Mouse (Mus musculus) right cerebral cortex, postnatal 36 days (tissue): Measurements from ENCODE around the gene Grrp1.
"Not testable (repeated sequence)": the region's sequence is repeated elsewhere in the genome, so short reads cannot be mapped to it uniquely, and the experiment has no call there.

Experiments
- DNase-seq, 2 experiments: peaks; one replicate each; pipeline ENCODE4 v3.0.0; 2022; ENCODE audit warnings: low spot score in 2 of 2, mixed read lengths in 1 of 2

Grrp1 gene

DNA sequence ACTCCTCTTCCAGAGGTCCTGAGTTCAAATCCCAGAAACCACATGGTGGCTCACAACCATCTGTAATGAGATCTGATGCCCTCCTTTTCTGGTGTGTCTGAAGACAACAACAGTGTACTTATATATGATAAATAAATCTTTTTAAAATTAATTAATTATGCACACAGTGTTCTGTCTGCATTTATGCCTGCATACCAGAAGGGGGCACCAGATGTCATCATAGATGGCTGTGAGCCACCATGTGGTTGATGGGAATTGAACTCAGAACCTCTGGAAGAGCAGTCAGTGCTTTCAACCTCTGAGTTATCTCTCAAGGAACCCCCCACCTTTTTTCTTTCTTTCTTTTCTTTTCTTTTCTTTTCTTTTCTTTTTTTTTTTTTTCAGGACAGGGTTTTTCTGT is 15.7 kb upstream of the Grrp1 start:
- DNase-seq: not testable (repeated sequence)

GRCm38 (mm10) chr4:134268102-134268655 is 14.3 kb upstream of the Grrp1 start:
- DNase-seq: no peak

GRCm38 (mm10) chr4:134265860-134266585 is 12.1 kb upstream of the Grrp1 start:
- DNase-seq: no peak

GRCm38 (mm10) chr4:134263191-134263590 is 9.3 kb upstream of the Grrp1 start:
- DNase-seq: no peak

DNA sequence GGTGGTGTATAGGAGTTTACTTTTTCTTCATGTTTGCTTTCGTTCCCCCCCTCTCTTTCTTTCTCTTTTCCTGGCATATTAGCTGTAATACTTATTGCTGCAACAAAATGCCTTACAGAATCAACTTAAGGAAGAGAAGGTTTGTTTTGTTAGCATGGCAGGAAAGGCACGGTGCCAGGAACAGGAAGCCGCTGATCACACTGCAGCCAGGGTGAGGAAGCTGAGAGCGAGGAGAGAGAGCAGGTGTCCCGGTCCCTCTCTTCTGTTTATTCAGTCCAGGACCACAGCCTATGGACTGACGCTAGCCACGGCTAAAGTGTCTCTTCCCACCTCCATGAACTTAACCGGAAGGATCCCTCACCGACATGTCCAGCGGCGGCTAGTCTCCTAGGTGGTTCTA is 4.4 kb upstream of the Grrp1 start:
- no peak for DNase-seq

DNA sequence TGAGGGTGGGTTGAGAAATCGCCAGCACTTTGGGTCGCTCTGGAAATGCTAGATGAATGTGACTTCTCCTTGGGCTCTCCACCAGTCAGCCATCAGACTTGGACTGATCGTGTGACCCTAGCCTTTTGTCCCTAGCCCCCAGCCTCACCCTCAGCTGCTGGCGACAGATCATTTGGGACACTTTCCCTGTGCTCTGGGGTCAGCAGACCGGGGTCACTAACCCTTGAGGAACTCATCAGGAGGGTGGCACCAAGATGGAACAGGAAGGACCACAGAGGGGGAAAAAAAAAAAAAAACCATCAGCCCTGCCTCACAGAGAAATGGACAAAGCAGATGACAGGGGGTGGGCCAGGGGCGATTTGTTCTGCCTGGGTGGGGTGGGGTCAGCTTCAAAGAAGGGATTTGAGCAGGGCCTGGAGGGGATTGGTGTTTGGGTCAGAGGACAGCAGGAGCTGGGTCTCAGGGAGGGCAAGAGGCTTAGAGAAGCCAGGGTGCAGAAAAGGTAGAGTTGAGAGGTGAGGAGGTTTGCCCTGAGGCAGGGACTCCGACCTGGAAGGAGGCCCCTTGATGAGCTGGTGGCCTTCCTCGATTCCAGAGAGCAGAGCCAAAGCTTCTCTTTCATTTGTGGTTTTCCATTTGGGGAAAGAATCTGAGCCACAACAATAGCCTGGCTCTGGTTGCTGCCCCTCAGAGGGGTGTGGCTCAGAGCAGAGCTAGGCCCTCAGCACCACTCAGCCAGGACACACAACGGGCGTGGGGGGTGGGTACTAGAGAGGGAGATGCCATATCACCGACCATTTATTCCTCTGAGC is 3.5 kb upstream of the Grrp1 start:
- no peak for DNase-seq

DNA sequence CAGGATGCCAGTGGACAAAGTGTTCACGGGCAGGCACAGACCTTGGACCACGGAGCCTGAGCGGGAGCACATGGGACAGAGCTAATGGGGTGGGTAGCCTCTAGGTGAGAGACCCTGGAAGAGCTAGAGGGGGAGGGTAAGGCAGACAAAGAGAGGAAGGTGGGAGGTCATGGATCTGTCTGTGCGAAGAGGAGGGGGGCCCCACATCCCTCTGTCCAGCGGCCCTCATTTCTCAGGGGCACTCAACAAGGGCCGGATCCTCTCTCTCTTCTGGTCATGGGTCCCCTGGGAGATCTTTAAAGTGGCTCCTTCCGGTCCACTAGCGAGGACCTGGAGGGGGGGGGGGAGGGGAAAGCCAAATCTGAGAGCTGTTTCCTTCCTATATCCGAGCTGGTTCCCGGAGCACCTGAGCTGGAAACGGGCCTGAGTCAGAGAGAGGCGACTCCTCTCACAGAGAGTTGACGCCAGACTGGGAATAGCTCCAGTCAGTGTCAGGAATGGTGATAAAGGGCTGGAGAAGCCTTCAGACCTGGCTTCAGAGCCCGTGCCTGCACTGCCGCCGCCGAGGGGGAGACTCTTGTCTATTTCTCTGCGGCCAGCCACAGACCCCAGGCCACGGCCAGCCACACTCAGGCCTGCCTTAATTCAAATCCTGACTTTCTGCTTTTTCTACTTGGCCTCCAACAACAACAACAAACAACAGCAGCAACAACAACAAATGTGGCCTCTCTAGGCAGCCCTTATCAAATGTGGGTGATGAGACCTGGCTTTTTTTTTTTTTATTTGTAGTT is 2.7 kb upstream of the Grrp1 start:
- no peak for DNase-seq

DNA sequence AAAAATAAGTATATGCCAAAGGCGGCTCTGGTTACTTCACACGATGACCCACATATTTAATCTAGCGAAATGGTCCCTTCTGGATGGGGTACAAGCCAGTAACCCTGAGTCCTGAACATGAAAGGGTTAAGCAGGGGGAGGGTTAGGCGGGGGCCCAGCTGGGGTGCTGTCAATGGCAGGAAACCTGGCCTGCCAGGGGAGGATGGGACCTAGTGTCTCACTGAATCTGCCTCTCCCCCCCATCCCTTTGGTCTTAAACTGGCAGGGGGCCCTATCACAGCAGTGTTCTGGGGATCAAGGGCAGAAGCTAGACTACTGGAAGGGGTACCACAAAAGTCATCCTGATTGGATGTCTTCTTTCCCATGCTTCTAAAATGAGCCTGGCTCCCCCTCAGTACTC is 1.9 kb upstream of the Grrp1 start:
- DNase-seq: no peak

DNA sequence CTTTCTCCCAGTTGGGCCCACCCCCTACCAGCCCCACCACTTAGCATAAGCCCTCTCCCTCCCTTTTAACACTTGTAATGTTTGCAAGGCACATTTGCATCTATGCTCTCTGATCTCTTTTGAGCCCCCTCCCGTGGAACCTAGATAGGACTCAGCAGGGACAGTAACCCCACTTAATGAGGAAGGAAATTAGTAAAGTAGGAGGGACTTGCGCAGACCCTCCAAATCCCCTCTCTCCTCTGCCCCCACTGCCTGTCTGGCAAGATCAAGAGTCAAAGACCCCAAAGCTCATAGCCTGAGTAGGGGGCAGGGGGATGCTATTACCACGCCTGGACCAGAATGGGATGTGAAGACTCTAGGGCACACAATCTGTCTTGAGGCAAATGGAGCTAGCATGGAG is 929 bp upstream of the Grrp1 start:
- no peak for DNase-seq

DNA sequence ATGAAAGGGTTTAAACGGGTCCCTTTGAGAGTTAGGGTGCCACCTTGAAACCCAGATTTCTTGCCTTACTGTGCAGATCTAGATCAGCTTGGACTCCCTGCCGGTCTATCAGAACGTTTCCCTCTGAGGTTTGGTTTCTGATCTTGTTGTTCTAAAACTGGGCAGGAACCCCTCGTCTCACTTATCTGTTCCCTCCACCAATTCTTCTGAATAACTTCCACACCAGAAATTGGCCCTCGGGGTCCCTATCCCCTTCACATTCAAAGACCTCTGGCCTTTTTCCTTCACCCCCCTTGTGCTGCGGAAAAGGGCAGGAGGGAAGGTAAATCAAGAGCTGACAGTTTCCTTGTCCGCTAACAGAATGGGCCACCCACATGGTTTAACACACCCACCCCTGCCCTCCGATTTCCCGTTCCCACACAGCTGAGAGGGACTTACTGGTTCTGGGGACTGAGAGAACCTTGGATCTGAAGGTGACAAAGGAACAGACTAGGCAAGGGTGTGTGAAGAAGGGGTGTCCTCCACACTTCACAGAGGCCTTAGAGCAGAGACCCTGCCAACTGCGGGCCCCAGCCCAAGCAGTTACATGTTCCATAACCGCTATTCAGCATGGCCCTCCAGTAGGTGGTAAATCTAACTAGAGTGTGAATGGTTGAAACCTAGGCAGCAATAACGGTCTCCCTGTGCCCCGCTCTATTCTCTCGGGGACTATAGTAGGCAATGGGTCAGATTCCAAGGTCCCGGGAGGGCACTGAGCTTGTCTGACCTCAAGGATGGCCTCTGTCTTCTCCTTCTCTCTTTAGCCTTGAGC is 790 bp downstream of the Grrp1 start:
- no peak for DNase-seq

- no peak for DNase-seq
Observed at GRCm38 (mm10) chr4:134252131-134252910, 1.6 kb downstream of the Grrp1 start.

- peak; percentile 34 for DNase-seq
Observed at GRCm38 (mm10) chr4:134251241-134252130, 2.4 kb downstream of the Grrp1 start.

GRCm38 (mm10) chr4:134250930-134251240 is 3.0 kb downstream of the Grrp1 start:
- DNase-seq: no peak

- DNase-seq: no peak
Observed at GRCm38 (mm10) chr4:134250116-134250929, 3.6 kb downstream of the Grrp1 start.

- peak; percentile 23 to 28 for DNase-seq
Observed at GRCm38 (mm10) chr4:134249651-134250050, 4.3 kb downstream of the Grrp1 start.

DNA sequence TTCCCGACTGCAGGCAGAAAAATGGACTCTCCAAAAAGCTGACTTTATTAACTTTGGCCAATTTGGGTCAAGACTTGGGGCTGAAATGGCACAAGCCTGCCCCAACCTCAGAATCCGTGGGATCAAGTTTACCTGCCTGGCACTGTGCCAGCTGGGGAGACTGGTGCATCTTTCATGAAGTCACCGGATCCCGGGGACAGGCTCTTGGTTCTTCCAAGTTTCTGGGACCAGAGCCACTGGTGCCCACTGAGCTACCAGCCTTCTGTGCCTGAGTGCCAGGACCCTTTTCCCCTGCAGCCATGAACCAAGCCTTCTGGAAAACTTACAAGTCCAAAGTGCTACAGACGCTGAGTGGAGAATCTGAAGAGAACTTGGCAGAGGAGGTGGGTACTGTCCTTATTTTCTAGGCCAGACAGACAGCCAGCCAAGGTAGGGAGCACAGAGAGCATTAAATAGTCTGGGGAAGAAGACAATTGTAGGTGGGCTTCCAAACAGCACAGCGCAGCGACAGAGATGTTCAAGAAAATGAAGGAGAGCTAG is 7.1 kb downstream of the Grrp1 start, which contains the start of gene Gm30191:
Gene Gm30191 (plus strand): TSS at position 217 of the 540 bp plus-strand sequence.
- DNase-seq: no peak

DNA sequence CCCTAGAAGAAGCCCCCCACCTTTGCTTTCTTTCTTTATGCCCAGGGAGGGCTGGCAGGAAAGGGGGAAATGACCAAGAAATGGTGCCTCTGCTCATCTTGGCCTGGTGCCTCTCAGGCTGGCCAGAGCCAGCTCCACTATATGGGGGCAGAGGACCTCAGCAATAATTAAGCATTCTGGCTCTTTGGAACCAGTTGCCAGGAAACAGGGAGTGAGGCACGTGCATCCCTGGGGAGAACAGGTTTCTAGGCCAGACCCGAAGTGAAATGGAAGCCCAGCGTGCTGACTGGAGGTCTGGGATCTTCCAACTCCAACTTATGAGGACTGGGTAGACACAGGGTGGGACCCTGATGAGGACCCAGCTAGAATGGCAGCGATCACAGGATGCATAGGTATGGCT is 7.7 kb downstream of the Grrp1 start:
- DNase-seq: no peak

- peak; percentile 94 for DNase-seq
Observed at GRCm38 (mm10) chr4:134245148-134245843, 8.6 kb downstream of the Grrp1 start, which contains the start of gene Zfp593. Zfp593 (minus strand) TSS chr4:134245592.
